Mouse (Mus musculus) T-helper 1 cell (primary cell): ENCODE data around the gene Galntl6.

Experiments
- in situ Hi-C: fragments of 300-600 bp; cut with MboI, MseI; formaldehyde crosslinking; loops from one replicate; pipeline ENCODE4 v1.15.1; 2025; ENCODE audit warnings: high pct_unique_total_duplicates

Gene Galntl6

DNA sequence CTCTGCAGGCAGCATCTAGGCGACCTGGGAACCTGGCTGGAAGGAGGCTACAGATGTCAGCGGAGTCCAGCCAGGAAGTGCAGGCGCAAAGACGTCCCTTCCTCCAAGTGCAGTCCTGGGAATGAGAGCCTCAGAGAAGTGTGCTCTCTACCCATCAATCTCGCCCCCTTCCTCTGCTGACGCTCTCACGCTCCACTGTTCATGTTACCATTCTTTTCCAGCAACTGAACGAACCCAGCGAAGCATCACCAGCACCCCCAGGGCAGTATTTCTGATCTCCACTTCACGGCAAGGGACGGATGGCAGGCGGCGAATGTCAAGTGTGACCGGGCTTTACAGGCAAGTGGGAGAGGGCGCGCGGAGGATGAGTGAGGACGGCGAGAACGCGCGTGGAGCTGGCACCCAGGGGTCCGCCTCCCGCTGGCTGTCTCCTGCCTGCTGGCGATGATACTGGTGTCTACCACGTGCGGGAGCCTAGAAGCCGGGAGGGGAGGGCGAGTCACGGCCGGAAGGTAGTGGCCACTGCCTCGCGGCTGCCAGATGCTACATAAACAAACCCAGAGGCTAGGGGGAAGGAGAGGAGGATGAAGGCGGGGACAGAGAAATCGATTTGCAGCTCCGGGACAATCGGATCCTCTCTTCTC, at the start of gene Galntl6:
TSS of gene Galntl6 (minus strand) at position 445 of the 644 bp plus-strand sequence.
- in situ Hi-C loops = loop anchor here (10.0 kb wide), 1 partner anchor 488 kb away; no protein-coding TSS in a partner anchor

DNA sequence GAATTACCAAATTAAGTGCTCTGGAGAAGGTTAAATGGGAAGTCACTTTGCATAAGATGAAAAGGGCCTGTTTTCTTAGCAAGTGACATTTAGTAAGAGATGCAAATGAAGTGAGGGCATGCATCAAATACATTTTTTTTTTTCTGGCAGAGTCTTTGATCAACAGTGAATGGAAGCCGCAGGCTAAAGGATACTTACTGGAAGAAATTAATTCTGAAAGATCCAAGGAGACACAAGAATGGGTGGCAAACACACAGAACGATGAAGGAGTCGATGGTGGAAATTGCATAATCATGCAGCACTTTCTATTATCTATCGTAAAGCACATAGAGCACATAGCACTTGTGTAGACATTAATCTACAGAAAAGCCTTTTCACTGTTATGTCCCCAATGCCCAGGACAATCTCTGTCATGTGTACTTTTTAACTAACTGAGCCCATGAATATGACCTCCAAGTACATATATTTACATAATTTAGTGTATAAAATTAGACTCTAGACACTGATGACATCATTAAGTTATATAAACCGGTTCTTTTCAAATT, 44.8 kb upstream of the Galntl6 start:
- in situ Hi-C loops = no loop called here

DNA sequence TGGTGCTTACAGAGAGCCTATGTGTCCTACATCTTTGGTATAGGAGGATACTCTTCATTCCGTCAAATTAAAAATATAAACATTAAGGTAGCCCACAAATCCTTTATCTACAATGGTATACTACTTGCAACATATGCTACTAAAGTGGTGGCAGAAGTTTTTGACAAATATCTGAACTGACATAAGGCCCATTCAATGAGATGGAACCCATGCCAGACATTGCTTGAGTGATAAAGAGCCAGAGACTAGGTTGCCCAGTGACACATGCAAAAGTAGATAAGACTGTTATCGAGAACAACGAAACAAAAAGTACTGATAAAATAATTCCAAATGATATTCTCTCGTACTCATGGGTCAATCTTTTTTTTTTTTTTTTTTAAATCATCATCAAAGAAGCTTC, 31.3 kb upstream of the Galntl6 start:
- in situ Hi-C loops = no loop called here

DNA sequence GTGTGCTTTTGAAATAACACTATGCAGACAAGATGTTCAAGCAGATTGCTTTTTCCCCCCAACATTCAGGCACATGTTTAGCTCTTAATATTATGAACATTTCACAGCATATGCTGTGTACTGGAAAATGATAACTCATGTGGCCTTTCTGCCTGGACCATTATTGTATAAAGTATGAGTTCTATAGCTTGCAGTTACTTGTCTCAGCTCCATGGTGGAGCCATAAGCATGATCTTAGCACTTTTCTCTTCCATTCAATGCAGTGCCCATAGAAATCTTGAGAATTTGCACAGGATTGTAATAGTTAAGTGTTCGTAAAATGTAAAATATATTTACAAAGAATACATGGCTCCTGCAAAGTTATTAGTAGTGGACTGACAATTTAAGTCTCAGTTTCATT, 18.6 kb upstream of the Galntl6 start:
- in situ Hi-C loops = no loop called here

DNA sequence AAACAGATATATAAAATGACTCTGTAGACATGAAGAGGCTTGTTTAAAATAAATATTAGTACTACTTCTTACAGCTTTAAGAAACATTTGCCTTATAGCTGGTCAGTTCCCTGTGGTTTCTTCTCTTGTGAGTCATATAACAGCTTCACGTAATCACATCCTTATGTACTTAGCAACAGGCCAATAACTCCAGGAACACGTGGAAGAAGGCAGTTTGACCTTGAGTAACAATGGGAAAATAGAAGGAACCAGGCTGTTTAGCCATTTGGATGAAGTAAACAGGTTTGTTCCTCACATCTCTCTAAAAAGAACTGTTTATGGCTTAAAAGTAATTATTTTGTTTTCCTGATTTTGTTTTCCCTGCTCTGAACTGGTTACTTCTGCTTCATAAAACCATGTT, 2.7 kb upstream of the Galntl6 start:
- in situ Hi-C loops = loop anchor here (10.0 kb wide), 1 partner anchor 490 kb away; no protein-coding TSS in a partner anchor

DNA sequence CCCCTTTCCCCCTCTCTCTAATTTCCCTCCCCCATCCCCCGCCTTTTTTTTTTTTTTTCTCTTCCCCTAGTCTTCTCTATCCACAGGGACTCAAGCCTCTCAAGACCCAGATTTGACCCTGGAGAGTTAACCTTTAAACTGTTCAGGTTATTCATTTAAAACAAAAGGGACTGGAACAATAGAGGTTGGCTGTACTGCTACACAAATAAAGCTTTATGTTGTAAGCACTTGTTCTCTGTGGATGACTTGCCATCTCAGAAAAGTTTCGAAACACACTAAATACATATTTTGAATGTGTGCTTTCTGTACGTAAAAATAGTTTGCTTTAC, 1.2 kb upstream of the Galntl6 start:
- in situ Hi-C loops = loop anchor here (10.0 kb wide), 1 partner anchor 489 kb away; no protein-coding TSS in a partner anchor

DNA sequence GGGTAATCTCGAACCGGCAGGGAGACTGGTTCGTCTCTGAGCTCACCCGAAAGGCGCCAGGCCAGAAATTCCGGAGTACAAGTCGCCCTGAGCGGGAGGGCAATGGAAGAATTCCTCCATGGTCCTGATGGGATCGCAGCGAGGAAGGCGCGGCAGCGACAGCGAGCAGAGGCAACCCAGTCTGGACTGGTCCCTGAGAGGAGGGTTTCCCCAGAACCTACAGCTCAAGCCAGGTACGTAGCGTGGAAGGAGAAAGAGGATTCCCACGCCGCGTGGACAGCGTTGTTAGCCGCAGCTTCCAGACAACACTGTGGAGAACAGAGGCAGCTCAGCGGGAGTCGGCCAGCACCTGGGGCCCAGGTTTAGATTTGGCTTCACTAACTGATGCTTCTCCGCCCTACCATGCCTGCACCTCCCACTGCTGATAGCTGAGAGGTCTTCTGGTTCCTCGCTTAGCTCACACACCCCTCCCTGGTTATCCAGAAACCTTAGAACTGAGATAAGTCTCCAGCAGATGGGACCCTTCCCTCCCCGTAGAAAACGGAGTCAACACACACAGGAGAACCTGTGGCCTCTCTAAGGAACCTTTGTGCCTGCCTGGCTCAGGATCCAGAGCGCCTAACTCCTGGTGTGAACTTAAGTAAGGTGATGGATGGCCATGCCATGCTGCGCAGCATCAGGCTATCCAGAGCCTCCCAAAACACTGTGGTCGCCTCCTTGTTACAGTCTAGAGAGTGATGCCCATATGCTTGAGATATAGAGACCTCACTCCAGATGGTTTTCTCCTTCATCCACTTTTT, 600 bp upstream of the Galntl6 start:
- in situ Hi-C loops = loop anchor here (10.0 kb wide), 1 partner anchor 488 kb away; no protein-coding TSS in a partner anchor

DNA sequence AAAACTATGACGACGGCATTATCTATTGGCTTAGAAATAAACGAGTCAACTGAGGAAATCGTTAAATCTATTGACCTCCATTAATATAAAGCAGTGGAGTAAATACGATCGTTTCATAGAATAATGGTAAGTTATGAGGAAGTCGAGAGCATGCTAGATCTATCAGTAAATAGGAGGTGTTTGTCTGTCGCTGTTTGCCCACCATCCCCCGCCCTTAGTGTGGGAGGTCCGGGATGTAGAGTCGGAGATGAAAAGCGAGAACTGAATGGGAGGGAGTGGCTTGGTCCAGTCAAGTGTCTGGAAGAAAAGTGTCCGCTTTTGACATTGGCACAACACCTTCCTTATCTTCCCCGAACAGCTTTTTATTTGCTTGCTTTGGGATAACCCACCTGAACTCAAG, 763 bp downstream of the Galntl6 start, which contains the start of gene BC030500:
TSS of gene BC030500 (plus strand) at position 79 of the 400 bp plus-strand sequence.
- in situ Hi-C loops = loop anchor here (10.0 kb wide), 1 partner anchor 487 kb away; no protein-coding TSS in a partner anchor

DNA sequence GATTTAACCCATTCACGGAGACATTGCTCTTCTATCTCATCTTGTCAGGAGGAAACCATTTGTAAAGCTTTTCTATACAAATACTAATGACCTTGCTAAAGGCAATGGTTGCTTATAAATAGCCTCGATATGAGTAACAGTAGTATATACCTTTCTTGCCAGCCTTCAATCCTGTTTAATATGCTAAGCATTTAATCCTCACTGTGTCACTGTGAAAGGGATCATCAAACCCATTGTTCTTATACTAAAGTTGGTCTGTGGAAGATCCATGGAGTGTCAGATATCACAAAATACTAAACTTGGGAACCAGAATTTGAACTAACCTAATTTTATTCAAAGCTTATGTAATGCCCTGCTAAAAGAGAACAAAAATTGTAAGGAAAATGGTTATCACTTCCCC, 8.0 kb downstream of the Galntl6 start:
- in situ Hi-C loops = no loop called here

DNA sequence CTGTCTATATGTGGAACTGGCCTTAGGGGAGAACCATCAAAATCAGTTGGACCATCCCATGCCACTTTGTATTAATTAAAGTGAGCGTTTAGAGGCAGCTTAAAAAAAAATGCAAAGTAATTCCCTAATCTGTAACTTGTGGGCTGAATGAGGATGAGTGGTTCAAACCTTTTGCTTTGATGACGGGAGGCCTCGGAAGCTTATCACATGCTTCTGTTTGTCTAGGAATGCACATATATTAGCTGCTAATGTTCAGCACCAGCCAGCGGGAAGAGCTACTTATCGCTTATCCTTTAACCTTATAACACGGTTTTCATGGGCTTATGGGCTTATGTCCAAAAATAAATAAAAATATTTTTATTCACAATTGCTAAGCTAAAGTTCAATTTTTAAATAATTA, 16.5 kb downstream of the Galntl6 start:
- in situ Hi-C loops = no loop called here

DNA sequence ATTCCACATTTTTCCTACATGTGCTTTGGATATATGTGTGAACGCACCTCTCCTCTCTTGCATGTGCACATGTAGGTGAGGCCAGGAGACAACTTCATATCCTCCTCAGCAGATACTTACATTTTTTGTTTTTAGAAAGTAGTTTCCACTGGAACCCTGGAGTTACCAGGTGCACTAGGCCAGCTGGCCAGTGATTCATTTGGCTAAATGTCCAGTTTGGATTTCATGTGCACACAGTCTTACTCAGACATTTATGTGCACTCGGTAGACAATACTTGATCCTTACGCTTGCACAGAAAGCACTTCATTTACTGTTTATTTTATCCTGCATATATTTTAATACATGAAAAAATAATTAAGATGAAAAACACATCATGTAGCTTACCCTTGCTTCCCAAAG, 21.8 kb downstream of the Galntl6 start:
- in situ Hi-C loops = no loop called here

DNA sequence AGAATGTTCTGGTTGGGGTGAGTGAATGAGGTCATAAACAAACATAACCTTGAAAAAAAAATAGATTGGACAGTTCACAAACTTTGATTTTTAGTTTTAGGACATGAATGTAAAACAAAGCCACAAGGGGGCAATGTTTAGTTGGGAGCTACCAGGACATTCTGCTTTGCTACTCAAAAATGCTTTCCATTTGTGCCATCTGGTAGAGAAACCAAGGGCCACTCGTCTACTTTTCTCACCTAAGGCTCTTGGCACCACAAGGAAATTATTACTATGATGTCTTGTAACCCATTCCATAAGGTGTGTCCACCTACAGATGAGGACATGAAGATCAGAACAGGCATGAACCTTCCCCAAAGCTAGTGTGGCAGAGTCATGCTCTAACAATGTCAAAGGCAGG, 26.0 kb downstream of the Galntl6 start:
- in situ Hi-C loops = no loop called here

DNA sequence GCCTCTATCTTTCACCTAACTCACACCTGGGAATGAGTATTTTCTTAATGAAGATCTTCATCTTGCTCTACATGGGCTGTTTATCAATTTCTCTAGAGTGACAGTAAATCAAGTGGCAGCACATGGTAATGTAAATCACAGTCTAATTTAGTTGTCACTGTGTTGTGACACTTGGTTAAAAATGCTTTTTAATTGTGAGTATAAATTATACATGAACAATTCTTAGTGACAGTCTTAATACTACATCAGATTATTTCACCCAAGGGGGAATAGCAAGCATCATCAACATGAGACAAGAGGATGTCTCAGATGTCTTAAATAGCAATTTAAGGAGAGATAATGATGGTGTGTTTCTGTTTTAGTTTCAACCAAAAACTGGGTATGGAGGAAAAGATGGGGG, 88.1 kb downstream of the Galntl6 start:
- in situ Hi-C loops = no loop called here

DNA sequence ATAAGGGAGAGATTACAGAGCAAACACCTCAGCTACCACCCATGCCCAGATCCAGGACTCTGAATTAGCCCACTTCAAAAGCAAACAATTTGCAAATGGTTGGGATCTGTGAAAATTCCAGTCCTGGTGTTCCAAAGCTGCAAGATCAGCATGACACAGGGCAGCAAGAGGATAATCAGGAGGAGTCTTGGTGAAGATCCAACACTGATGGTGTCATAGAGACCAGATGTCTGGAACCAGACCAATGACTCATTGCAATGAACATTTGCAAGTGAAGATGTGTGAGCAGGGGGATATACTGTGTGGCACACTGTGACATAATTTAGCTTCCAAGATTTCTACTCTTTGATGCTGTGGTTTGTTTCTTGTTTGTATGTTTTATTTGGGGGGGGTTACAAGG, 107.2 kb downstream of the Galntl6 start:
- in situ Hi-C loops = no loop called here

DNA sequence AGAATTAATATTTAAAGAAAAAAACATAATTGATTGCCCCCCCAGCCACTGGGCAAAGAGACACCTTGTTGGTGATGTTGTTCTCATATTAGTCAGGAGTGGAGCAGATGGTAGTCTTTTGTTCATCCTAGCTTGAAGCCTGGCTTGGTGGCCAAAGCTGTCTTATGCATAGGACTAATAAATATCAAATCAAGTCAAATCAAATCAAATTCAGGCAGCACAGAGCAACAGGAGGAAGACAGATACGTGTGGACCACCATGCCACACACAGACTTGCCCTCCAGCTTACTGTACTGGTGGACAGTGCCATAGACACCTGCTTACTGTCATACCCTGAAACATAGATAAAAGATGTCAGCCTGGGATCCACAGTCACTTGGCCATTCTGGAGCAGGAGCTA, 110.6 kb downstream of the Galntl6 start:
- in situ Hi-C loops = no loop called here

DNA sequence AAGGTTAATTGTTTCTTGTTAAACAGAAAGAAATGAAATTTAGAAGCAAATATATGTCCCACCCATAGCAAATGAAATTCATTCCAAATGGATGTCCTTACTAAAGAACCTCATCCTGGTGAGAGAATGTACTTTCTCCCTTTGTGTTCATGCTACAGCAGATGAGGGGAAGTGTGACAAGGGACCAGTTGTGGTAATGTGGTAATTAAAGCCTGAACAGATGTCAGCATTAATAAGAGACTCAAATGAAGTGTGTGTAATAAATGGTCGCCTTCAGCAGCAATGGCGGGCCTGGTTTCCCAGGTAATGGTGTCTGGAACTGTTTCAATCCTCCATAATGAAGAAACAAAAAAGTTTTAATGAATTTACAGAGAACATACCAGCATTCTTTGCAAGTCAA, 158.7 kb downstream of the Galntl6 start:
- in situ Hi-C loops = no loop called here

DNA sequence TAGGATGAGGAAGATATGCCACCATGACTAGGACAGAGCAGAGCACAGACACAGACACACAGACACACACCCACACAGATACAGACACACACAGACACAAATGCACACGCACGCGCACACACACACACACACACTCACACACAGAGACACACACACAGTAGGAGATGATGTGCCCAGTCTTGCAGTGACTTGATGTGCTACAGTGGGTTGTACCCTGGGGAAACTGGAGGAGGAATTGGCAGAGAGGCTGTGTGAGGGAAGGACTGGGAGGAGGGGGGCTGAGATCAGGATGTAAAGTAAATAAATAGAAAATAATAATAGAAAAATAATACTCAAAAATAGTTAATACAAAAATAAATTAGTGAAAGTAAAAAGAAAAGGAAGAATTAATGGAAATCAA, 174.5 kb downstream of the Galntl6 start:
- in situ Hi-C loops = no loop called here

DNA sequence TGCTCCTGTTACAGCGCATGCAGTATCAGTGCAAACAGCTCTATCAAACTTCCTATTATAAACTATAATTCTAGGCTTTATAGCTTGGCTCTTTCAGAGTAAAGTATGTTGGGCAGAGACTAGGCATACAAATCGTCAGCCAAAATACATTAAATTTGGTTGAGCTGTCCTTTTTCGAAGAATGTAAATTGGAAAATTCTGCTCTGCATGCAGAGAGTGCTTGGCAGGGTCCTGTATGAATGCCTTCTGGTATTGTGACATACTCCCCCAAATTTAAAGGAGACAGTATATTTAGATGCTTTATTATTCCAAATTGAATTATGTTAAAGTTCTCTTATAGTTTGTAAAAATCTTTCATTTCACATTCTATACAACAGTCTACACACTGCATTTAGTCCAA, 220.7 kb downstream of the Galntl6 start:
- in situ Hi-C loops = no loop called here

DNA sequence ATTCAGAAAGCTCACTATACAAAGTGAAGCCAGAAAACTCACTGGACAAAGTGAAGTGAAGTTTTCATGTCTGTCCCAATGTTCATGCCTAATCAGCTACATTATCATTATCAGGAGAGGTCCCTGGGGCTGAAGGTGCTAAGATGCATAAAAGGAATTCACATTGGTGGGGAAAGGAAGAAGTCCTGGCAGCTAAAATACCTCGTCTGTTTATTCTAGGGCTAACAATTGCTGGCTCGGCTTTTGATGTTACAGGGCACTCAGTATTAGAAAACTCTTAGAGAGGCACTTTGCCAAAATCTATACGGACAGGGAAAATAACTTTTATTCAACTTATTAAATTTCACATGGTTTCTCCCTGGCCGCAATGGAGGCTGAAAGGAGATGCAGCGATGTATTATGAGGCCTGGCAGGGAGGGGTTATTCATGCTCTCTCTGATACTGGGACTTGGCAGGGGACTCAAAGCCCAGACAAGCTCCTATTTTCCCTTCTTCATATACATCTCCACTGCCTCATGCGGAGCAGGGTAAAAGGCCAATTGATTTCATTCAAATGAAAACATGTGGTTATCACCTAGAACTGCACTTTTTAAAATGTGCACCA, 234.5 kb downstream of the Galntl6 start:
- in situ Hi-C loops = no loop called here

DNA sequence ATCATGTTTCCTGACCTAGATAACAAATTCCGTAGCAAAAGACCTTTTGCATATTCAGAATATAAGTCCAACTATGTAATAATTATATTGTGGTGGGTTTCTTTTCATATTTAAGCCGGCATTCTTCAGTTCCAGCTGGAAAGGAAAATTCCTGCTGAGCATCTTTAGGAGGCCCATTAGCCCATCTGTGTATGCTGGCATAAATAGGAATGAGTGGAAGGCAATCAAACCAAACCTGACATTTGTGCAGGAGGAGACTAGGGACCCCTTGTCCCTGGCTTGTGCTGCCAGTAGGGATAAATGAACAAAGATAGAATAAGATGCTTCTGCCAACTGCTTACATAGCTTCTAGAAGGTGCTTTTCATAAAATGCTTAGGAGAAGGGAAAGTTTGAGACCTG, 243.4 kb downstream of the Galntl6 start:
- in situ Hi-C loops = no loop called here

DNA sequence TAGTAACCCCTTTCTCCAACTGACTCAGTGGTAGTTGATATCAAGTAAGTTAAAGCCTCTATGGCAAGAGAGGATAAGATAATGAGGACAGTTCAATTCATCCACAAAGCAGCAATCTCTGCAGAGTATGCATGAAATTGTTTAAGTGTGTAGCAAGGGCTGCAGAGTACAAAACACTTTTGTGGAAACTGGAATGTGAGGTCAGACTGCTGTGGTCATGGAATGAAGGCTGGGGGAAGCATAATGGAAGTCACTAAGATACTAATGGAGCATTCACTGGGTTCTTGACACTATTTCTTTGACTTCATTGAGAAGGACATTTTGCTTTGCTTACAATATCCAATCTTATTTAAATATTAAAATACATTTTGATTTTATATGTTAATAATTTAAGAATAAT, 252.4 kb downstream of the Galntl6 start:
- in situ Hi-C loops = no loop called here

DNA sequence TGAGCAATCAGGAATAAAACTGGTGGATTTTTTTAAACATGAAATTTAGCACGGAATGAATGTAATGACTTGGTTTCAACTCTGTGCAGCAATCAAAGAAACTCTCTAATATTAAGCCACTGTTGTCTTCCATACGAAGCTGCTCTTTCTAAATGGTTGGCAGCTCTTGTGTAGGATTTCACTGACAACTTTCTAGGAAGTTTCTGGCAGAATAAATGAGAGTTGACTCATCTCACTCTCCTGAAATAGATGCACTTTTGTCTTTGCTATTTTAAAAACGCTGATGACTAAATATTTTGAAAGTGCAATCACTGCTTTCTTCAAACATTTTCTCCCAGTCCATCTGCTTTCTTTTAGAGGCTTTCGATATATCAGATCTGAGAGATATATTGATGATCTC, 256.8 kb downstream of the Galntl6 start:
- in situ Hi-C loops = no loop called here
